Mouse (Mus musculus) erythroblast, embryonic 14.5 days (primary cell): ENCODE results near the gene Grip1.

Experiments used
- GATA1 ChIP-seq: IDR thresholded peaks from 2 replicates; pipeline ENCODE4 v1.6.1; 2012; ENCODE audit warnings: low read length, inconsistent platforms, mixed read lengths
- TAL1 ChIP-seq: IDR thresholded peaks from 3 replicates; pipeline ENCODE4 v1.6.1; 2012; ENCODE audit warnings: low read length, inconsistent platforms, mixed read lengths

DNA sequence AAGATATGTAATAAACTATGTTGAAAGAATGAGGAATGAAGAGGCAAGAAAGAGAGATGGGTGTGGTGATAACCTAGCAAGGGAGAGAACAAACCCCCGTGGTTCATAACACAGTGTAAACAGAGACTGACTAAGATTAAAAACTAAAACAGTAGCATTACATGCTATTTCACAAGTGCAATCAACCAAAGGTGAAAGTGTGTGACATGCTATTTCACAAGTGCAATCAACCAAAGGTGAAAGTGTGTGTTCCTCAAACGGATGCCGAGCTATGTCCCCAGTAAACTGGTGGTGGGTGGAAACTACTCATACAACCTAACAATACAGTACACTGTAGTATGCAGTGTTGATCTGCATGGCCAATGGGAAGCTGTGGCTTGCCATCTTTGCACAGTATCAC, 561.5 kb downstream of the Grip1 start:
- TF ChIP-seq GATA1 = no peak
- TF ChIP-seq TAL1 = no peak
